Mouse (Mus musculus): ENCODE measurements at regions not wholly inside any gene's neighbourhood (a gene's known extent, or its start where the extent isn't known, plus 50 kb on each side); places are given as distances from the start of the nearest gene placed in this dataset.

DNA sequence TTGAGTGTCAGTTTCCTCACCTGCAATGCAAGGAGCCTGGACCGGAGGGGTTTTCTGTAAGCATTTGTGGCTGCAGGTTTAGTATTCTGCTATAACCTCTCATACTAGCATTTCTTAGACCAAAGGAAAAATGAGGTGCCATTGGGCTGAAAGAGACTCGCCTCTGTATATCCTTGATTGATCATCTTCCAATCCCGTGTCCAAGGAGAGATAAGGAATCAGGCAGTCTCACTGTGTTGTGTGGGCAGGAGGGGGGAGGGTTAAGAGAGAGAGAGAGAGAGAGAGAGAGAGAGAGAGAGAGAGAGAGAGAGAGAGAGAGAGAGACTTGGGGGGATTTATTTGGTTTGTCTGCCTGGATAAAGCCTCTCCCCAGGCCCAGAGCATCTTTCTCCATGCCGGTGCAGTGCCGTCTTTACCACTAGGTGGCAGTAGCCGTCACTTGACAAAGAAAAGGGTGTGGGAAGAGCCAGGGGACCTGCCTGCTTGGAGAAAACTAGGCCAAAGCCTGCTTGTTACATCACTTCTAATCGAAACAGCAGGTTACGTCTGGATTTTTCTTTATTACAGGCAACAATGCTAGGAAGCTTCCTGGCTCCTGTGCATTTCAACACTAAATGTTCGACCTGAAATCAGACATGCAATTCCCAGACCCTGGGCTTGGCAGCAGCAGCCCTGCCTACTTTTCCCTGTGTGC, 56.1 kb upstream of the Ces5a start:
- intact Hi-C loops (cut with DNase I): loop anchor here (5.0 to 10.0 kb wide), 2 partner anchors 341 to 603 kb away; no protein-coding TSS in a partner anchor

DNA sequence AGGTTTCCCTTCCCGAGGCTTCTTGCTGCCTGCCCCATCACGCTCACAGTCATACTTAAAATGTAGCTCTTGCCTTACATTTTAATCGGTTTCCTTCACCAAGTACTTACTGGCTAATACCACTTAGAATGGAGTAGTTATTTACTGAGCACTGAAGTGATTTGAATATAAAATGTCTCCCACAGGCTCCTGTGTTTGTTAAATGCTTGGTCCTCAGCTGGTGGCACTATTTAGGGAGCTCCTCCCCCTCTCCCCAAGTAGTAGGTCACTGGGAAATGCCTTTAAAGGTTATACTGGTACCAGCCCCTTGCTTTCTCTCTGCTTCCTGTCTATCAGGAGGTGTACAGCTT, 56.6 kb upstream of the Ces5a start:
- intact Hi-C loops (cut with DNase I): loop anchor here (5.0 to 10.0 kb wide), 2 partner anchors 340 to 603 kb away; no protein-coding TSS in a partner anchor

DNA sequence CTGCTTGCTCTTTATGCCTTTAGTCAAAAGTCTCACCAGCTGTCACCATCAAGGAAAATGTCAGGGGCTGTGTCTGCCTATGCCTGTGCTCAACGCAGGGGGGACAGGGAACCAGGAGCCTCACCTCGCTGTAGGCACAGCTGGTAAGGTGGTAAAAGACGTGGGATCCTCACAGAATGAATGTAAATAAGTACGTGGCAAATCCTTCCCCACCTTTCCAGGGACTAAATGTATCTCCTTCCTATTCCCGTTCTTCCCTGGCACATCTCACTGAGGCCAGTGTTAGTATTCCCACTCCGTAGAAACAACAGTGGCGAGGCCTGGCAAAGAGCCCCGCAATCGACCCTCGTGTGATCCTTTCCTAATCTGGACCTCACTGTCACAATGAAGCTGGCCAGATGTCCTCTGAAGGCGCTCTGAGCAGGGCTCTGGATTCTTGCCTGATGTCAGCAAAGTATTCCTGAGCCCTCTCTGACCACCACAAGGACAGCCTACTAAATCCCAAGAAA, 63.0 kb upstream of the Ces5a start:
- intact Hi-C loops (cut with DNase I): loop anchor here (10.0 kb wide), 1 partner anchor 596 kb away; no protein-coding TSS in a partner anchor

- intact Hi-C loops (cut with DNase I): loop anchor here (10.0 kb wide), 1 partner anchor 595 kb away; no protein-coding TSS in a partner anchor
These were observed 63.7 kb upstream of the Ces5a start for GRCm38 (mm10) chr8:93599306-93599705.

DNA sequence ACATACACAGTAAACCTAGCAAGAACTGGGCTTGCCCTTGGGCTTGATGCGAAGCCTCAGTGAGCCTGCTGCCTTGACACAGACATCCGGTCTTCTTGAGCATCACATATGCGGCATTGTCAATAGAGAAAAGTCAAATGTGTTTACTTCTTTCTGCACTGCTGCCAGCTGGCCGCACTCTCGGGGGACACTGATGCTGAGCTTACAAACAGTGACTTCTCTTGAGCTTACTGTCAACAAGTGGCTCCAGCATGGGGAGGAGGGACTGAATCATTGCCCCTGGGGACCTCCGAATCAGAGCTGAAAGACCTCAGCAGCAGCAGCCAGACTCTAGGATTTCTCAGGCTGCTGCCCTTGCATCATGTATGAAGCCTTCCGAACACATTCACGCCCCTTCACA, 64.1 kb upstream of the Ces5a start:
- intact Hi-C loops (cut with DNase I): loop anchor here (10.0 kb wide), 1 partner anchor 595 kb away; no protein-coding TSS in a partner anchor

GRCm38 (mm10) chr8:93626807-93627526, 91.3 kb upstream of the Ces5a start:
- intact Hi-C loops (cut with DNase I): no loop called here

DNA sequence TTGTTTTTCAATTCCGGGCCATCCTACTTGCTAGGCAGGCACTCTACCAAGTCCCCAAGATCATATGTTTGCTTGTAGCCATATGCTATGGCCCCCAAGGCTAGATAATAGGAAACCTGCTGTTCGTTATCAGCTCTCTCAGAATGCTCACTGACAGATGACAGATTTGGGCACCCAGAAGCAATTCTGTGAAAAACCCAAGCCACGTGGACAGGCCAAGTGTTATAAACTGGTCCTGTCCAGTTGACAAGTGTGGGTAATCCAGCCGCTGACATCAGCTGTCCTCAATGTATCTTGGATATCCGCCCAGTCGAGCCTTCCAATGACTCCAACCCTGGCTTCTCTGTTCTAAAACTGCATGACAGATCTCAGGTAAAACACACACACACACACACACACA, 92.0 kb upstream of the Ces5a start:
- intact Hi-C loops (cut with DNase I): no loop called here

DNA sequence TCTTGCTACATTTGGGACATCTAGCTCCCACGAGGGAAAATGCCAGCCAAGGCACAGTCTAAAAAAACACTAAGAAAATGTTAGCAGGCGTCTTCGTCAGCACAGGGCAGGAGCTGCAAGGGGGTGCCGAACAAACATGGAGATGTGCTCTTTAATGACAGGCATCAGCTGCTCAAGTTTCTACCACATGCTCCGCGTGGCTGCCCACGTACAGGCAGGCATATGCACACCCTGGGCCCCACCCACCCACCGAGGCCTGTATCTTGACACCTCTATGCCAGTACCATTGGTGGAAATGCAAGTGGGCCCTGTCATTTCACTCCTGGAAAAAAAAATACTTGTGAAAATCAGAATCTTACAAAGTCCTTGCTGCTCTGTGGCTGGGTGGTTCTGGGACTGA, 97.3 kb upstream of the Ces5a start:
- intact Hi-C loops (cut with DNase I): no loop called here

- intact Hi-C loops (cut with DNase I): no loop called here
These were observed 107.1 kb upstream of the Ces5a start for GRCm38 (mm10) chr8:93642770-93643169.

DNA sequence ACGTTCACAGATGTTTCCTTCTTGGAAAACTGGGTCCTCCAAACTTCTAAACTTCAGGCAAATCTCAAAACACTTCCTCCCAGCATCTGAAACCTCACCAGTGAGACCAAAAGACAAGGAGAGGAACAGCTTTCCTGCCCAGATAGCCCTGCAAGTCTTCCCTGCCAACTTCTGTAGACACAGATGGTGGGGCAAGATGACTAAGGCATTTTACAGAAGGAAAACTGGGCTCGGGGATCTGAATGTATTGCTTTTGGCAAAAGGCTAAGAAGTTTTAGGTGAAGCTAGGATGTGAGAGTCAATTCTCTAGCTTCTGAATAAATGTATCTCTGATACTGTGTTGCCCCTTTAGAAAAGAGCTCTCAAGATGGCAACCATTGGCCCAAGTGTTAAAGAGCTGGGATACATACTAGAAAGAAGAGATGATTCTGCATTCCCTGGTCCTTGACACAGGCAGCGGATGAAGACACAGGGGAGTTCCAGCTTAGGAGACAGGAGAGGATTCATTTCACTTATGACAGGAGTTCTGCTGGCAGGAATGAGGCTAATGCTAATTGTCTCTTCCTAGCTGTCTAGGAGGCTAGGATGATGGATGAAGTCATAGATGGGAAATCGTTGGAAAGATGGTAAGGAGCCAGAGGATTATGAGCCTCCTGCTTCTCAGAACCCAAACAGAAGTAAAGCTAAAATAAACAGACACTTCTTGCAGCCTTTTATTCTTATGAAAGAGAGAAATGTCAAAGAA, 108.0 kb upstream of the Ces5a start:
- intact Hi-C loops (cut with DNase I): no loop called here

DNA sequence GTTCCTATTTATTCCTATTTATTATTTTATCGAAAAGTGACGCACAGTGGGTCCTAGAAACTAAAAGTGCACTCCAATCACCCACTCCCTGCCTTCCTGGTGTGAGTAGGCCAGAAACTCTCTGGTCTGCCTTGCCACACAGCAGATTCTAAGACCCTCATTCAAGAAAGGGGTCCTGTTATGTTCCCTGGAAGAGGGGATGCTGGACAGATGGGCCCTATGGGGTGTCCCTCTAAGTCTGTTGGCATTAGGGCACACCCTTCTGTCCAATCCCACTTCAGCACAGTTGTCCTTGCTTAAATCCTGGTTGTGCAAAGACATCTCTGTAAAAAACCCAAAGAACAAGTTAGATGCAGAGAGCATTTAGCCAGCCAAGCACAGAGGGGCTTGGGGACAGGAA, 117.8 kb upstream of the Ces5a start:
- intact Hi-C loops (cut with DNase I): no loop called here

DNA sequence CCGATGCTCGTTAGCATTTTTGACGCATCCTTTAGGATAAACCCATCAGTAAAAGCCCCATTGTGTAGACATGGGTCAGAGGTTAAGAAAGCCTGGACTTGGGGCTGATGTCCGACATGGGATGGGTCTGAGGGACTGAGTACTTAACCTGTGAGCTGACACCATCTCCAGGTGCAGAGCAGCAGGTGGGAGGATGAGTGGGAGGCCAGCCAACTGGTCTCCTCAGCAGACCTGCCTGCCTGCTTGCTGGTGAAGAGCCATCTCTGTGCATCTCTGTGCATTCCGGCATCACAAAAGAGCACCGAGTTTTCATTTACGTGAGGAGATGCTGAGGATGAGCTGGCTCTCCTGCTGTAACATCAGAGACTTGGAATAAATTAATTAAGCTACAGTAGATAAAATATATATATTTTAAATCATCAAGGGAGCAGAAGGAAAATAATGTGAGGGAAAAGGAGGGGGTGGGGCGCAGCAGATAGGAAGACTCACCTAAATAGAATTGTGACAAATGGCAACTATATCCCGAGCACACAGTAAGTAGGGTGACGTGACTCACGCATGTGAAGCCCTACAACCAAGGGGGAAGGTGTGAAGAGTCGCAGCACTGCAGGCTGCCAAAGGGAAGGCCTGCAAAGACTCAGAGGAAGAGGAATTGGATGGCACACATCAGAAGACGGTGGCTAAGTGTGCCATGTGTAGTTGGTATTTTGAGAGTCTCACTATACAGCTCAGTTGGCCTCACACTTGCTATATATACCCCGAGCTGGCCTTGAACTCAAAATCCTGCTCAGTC, 118.5 kb upstream of the Ces5a start:
- intact Hi-C loops (cut with DNase I): no loop called here

GRCm38 (mm10) chr8:93655752-93656151, 120.1 kb upstream of the Ces5a start:
- intact Hi-C loops (cut with DNase I): no loop called here

DNA sequence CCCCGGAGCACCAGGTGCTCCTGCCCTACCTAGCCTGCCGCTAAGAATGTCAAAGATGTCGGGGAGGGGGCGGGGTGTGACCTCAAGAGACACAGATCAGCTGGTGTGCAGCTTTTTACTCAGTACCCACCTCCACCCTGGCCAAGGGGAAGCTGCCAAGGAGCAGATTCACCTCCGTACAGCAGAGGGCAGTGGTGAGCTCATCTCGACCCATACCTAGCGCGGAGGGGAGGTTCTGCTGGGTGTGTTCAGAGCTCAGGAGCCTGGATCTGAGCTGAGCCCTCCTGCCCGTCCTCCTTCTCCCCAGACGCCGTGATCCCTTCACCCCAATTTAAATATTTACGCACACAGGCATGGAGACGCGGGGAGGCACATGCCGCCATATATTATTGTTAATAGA, 126.1 kb upstream of the Ces5a start:
- intact Hi-C loops (cut with DNase I): loop anchor here (2.0 to 5.0 kb wide), 2 partner anchors 181 to 271 kb away; no protein-coding TSS in a partner anchor

GRCm38 (mm10) chr8:93662219-93662618, 126.6 kb upstream of the Ces5a start:
- intact Hi-C loops (cut with DNase I): loop anchor here (2.0 to 5.0 kb wide), 2 partner anchors 180 to 271 kb away; no protein-coding TSS in a partner anchor

DNA sequence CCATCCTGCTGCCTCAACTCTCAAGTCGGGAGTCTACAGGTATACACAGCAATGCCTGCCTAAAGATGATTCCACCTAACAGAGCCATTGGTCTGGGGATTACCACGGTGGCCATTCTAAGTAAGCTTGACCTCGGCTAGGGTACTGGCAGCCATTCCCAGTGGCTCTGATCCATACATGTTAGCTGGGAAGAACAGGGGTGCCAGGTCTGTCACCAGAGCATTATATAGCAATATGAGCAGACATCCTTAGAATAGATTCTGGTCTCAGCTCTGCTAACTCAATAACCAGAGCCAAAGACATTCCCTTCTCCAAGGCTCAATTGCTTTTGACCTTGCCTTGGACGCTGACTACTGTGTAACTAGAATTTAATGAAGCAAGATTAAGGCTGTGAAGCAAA, 128.2 kb upstream of the Ces5a start:
- intact Hi-C loops (cut with DNase I): loop anchor here (2.0 to 5.0 kb wide), 2 partner anchors 178 to 269 kb away; no protein-coding TSS in a partner anchor

GRCm38 (mm10) chr8:93668306-93668705, 132.7 kb upstream of the Ces5a start:
- intact Hi-C loops (cut with DNase I): no loop called here

DNA sequence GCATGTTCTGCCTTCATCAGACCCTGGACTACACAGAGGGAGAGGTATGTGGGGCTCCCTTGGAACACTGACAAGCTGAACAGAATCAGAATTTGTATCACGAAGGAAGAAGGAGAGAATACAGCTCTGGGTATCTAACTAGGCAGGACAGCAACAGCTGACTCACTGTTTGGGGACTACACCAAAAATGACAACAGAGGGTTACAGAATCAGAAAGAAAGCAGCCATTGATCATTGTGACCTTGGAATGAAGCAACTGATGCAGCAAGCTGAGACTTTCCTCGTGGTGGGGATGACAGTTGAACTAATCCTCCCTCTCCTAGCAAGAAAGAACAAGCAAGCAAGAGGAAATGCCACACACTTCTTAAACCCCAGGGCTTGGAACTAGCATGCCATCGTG, 135.0 kb upstream of the Gnao1 start:
- intact Hi-C loops (cut with DNase I): no loop called here

DNA sequence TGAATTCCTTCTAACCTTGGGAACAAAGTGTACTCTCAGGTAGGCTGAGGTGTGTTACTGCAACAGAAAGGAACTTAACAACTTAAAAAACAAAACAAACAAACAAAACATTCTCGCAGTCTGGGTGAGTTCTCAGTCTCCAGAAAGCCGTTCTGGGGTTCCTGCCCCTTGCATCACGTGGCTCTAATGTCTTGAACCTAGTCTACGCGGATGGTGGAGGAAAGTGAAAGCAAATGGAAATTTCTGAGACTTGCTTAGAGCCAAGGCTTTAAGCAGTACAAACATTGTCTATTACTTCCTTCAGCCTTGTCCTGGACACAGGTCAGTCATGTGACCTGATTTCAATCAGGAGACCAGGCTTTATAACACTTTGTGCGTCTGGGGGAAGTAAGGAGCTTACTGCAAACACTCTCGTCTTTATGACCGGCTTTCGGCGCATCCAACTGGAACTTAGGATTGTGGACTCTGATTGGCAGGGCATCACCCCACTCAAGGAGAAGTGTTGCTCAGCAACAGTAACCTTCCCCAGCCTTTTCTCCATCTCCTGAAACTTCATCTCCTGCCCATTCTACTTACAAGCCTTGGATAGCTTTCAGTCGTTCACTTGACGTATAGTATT, 125.9 kb upstream of the Gnao1 start:
- intact Hi-C loops (cut with DNase I): no loop called here

- intact Hi-C loops (cut with DNase I): no loop called here
These were observed 125.4 kb upstream of the Gnao1 start for GRCm38 (mm10) chr8:93684392-93684791.

All from adrenal gland (tissue).